Mouse (Mus musculus) testis, adult 2 months (tissue): ENCODE results near the gene Tamm41. TPM values are rescaled to one million over a fixed set of nuclear protein-coding genes. Genes with fewer than 3 reads are reported as not detected.

ENCODE experiments used
- H3K27ac ChIP-seq: fragments of 200-500 bp; 2 replicates; pipeline ENCODE4 v1.5.1; 2012; ENCODE audit warnings: low read depth, low read length; ENCODE audit not compliant: control insufficient read depth, insufficient read depth
- H3K27me3 ChIP-seq: fragments of 200-500 bp; 2 replicates; pipeline ENCODE4 v1.6.1; 2012; ENCODE audit warnings: mild to moderate bottlenecking, low read length, moderate library complexity; ENCODE audit not compliant: control insufficient read depth, insufficient read depth
- H3K36me3 ChIP-seq: fragments of 200-500 bp; 2 replicates; pipeline ENCODE4 v1.6.1; 2012; ENCODE audit warnings: mild to moderate bottlenecking, low read length; ENCODE audit not compliant: control insufficient read depth, insufficient read depth
- H3K4me1 ChIP-seq: fragments of 200-500 bp; 2 replicates; pipeline ENCODE4 v1.6.1; 2012; ENCODE audit warnings: low read length; ENCODE audit not compliant: control insufficient read depth, insufficient read depth
- H3K4me3 ChIP-seq: fragments of 200-500 bp; 2 replicates; pipeline ENCODE4 v1.5.1; 2012; ENCODE audit warnings: low read depth, mild to moderate bottlenecking, low read length, moderate library complexity, mixed read lengths; ENCODE audit not compliant: control insufficient read depth
- CTCF ChIP-seq: fragments of 200-500 bp; IDR thresholded peaks from 2 replicates; pipeline ENCODE4 v1.5.1; 2012; ENCODE audit warnings: low read depth, mild to moderate bottlenecking, inconsistent platforms, low read length, moderate library complexity; ENCODE audit not compliant: control insufficient read depth, insufficient read depth, insufficient replicate concordance
- POLR2A ChIP-seq: fragments of 200-500 bp; IDR thresholded peaks from 2 replicates; pipeline ENCODE4 v1.6.1; 2012; ENCODE audit warnings: low read depth, mild to moderate bottlenecking, inconsistent platforms, low read length, moderate library complexity; ENCODE audit not compliant: control insufficient read depth
- polyA plus RNA-seq: library from polyadenylated mRNA; depleted of rRNA; stranded (reverse); fragments of >200 nt; gene quantifications from 2 replicates; pipeline ENCODE4 v1.2.3, GENCODE M21; 2012

Gene Tamm41
- polyA plus RNA-seq, 1 experiment = 13.0 TPM

DNA sequence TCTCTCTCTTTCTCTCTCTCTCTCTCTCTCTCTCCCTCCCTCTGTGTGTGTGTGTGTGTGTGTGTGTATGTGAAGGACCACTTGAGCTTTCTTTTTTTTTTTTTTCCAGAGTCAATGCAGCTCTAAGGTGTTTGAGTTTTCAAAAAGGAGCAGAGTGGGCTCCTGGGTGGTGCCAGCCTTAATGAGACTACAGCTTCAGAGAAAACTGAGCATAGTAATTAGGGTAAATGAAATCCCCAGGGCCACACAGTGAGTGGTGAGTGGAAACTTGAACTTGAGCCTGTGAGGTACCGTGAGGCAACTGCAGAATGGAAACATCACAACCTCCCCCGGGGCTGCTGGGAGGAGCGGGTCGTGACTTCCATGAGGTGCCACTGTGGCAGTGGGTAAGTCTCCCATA is 45.8 kb downstream of the Tamm41 start:
- H3K27me3 ChIP-seq = no peaks in the 10 kb centered on the region
- no peaks in the 10 kb centered on the region for H3K4me1 ChIP-seq
- H3K27ac ChIP-seq = no peak overlapping the region
- TF ChIP-seq CTCF = no peak
- no peak overlapping the region for H3K4me3 ChIP-seq
- no peaks in the 10 kb centered on the region for H3K36me3 ChIP-seq

DNA sequence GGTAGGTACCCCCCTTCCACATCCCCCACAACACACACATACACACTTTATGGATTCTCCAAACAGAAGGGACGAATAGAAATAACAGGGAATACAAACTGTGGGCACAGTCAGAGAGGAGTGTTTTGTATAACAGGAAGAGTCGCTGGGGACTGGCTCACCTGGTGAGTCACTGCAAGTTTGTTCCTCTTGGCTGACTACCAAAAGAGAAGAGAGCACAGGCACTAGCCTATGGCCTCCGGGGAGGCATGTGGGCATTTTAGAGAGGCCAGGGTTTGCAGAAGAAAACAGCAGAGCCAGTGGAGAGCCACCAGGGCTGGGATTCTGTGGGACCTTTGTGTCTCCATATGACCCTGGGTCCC is 49.1 kb downstream of the Tamm41 start:
- Histone ChIP-seq H3K4me1 (no peaks in the 10 kb centered on the region), H3K27me3 (no peaks in the 10 kb centered on the region), H3K4me3 (no peak overlapping the region), H3K27ac (no peak overlapping the region), H3K36me3 (no peaks in the 10 kb centered on the region)
- TF ChIP-seq CTCF (no peak), POLR2A (no peak)

DNA sequence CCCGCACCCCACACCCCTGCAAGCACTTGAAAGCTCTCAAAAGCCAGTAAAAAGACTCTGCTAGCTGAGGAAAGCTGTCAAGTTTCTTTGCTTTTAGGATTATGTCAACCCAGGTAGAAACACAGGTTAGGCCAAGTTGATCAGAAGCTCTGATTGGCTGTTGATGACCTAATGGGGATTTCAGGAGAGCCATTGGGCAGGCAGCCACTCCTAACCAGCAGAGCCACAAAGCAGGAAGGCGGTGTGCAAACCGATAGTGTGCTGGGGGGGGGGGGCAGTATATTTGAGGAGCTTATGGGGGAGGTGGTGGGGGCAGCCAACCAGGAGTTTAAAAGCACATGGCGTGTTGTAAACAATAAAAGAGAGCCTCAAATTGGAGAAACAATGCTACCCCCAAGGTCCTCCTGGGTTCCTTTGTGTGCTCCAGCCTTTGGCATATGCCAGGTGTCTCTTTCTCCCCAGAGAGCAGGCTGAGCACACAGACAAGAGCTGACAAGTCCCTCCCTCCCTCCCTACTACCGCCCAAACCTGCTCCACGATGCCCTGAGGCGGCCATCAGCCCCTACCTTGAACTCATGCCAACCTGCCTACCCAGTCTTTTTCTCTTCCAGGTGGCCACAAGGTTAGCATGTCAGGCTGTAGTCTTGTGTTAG is 49.6 kb downstream of the Tamm41 start:
- Histone ChIP-seq H3K27me3 (no peaks in the 10 kb centered on the region), H3K36me3 (no peaks in the 10 kb centered on the region), H3K4me1 (no peaks in the 10 kb centered on the region), H3K4me3 (no peak overlapping the region), H3K27ac (no peak overlapping the region)
- TF ChIP-seq POLR2A (no peak), CTCF (no peak)

DNA sequence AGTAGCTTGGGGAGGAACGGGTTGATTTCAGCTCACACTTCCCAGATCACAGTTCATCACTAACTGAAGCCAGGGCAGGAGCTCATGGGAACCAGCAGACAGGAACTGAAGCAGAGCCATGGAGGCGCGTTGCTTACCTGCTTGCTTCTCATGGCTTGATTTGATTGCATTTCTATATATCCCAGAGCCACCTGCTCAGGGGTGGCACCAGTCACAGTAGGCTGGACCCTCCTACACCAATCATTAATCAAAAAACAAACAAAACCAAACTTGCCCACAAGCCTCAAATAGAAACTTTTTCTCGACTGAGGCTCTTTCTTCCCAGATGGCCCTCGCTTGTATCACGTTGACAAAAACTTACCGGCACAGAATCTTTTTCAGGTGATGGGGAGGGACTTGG is 55.0 kb downstream of the Tamm41 start:
- Histone ChIP-seq H3K4me1 (no peaks in the 10 kb centered on the region), H3K36me3 (no peaks in the 10 kb centered on the region), H3K27ac (no peak overlapping the region), H3K27me3 (no peaks in the 10 kb centered on the region), H3K4me3 (no peak overlapping the region)
- TF ChIP-seq POLR2A (no peak), CTCF (no peak)

DNA sequence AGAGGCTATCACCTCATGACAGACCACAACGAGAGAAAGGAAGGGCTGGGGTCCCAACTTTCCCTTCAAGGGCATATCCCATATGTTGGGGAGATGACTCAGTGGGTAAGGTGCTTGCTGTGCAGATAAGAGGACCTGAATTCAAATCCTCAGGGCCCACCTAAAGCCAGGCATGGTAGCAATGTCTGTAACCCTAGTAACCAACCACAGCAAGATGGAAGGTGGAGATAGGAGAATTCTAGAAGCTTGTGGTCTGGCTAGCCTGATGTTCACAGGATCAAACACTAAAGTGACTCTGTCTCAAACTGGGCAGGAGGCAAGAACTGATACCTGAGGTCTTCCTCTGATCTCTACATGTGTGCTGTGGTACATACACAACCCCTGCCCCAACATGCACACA is 58.0 kb downstream of the Tamm41 start:
- Histone ChIP-seq H3K36me3 (no peaks in the 10 kb centered on the region), H3K4me3 (no peak overlapping the region), H3K27ac (no peak overlapping the region), H3K4me1 (no peaks in the 10 kb centered on the region), H3K27me3 (no peaks in the 10 kb centered on the region)
- no peak for TF ChIP-seq CTCF
- TF ChIP-seq POLR2A = no peak

DNA sequence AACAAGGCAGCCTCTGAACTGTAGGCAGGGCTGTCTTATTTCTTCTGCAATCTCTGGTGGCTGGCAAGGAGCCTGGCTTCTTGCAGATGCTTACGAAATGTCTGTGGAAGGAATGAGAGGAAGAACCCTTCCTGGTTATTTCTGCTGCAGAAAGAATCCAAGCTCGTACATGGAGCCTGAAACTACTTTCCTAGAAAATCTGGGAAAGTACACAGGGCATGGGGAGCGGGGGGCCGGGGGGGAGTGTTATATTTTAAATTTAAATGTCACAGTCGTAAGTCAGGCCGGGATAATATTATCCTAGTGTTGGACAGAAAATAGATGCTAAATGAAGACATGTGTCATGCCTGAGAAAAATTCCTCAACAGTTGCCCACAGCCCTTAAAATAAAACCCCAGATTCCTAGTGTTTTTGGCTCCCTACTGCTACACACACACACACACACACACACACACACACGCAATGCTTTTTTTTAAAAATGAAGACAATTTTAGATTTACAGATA is 60.7 kb downstream of the Tamm41 start:
- Histone ChIP-seq H3K27ac (no peak overlapping the region), H3K4me3 (no peak overlapping the region), H3K27me3 (no peaks in the 10 kb centered on the region), H3K36me3 (no peaks in the 10 kb centered on the region), H3K4me1 (no peaks in the 10 kb centered on the region)
- TF ChIP-seq CTCF (no peak), POLR2A (no peak)

DNA sequence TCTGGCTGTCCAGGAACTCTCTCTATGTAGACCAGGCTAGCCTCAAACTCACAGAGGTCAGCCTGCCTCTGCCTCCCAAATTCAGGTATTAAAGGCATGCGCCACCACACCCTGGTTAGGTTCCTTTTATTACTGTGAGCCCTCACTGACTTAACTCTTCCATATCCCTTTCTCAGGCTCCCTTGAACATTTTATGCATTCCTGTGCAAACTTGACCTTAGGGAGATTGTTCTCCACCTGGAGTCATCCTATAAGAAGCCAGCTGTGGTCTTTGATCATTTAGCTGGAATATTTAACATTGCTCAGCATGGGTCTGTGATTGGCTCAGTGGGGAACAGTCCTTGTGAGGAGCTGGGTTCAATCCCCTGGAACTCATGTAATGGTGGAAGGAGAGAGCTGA is 63.3 kb downstream of the Tamm41 start:
- Histone ChIP-seq H3K4me3 (no peak overlapping the region), H3K27me3 (no peaks in the 10 kb centered on the region), H3K36me3 (no peaks in the 10 kb centered on the region), H3K27ac (no peak overlapping the region), H3K4me1 (peaks cover 10% of the 10 kb centered on the region)
- TF ChIP-seq CTCF (no peak), POLR2A (no peak)

DNA sequence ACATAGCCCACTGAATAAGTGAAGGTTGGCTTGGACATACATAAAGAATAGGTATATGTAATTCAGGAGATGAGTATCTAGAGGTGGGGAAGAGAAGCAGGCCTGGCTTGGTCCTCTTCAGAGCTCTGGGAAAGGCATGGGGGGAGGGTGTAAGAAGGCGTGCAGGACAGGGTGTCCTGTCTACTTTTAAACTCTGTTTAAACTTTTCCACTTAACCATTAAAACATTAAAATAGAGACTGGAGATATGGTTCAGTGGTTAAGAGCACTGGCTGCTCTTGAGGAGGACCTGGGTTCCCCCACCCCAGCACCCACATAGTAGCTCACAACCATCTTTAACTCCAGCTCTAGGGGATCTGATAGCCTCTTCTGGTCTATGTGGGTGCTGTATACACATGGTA is 64.7 kb downstream of the Tamm41 start:
- Histone ChIP-seq H3K36me3 (no peaks in the 10 kb centered on the region), H3K27ac (no peak overlapping the region), H3K4me3 (no peak overlapping the region), H3K4me1 (peaks cover 19% of the 10 kb centered on the region), H3K27me3 (no peaks in the 10 kb centered on the region)
- TF ChIP-seq POLR2A (no peak), CTCF (no peak)
